Mouse (Mus musculus) urinary bladder, postnatal 36 days (tissue): ENCODE results near the gene Pomgnt1.

ENCODE experiments used
- DNase-seq, 2 experiments: peaks; one replicate each; pipeline ENCODE4 v3.0.0; 2022; ENCODE audit warnings: low spot score in 2 of 2, mixed read lengths in 1 of 2

The Pomgnt1 gene

GRCm38 (mm10) chr4:116173072-116173471, 49.4 kb downstream of the Pomgnt1 start, which contains the start of the genes 1700042G07Rik and Gm49337:
Gene 1700042G07Rik, plus strand, starts transcription at chr4:116173372.
Gene Gm49337, plus strand, starts transcription at chr4:116173384.
- no peak for DNase-seq

GRCm38 (mm10) chr4:116173752-116174151, 50.1 kb downstream of the Pomgnt1 start:
- DNase-seq = no peak

DNA sequence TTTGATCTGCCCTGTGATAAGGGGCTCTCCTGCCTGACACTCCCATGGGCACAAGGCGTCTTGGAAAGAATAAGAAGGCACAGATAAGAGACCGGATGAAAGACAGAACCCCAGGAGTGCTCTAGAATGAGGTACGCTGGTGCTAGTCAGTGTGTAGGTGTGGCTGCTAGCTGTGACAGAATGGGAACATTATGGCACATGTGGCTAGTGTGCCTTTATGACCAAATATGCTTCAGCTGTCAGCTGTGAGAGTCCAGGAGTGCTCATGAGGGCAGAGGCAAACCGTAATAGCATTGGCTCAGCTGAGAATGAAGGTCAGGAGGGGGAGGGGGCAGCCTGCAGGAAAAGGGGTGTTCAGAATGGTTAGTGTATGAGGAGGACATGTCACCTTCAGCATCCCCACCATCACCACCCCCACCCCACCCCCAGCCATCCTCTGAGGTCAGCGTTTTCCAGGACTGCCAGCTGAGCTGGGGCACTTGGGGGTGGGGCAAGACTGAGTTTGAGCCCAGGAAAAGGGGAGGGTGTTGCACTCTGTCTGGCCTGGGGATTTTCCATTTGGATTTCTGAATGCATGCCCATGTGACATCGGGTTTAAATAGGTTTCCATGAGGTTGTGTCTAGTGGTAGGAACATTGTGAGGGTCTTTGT, 51.0 kb downstream of the Pomgnt1 start:
- DNase-seq = no peak

GRCm38 (mm10) chr4:116175136-116175535, 51.5 kb downstream of the Pomgnt1 start:
- no peak for DNase-seq

DNA sequence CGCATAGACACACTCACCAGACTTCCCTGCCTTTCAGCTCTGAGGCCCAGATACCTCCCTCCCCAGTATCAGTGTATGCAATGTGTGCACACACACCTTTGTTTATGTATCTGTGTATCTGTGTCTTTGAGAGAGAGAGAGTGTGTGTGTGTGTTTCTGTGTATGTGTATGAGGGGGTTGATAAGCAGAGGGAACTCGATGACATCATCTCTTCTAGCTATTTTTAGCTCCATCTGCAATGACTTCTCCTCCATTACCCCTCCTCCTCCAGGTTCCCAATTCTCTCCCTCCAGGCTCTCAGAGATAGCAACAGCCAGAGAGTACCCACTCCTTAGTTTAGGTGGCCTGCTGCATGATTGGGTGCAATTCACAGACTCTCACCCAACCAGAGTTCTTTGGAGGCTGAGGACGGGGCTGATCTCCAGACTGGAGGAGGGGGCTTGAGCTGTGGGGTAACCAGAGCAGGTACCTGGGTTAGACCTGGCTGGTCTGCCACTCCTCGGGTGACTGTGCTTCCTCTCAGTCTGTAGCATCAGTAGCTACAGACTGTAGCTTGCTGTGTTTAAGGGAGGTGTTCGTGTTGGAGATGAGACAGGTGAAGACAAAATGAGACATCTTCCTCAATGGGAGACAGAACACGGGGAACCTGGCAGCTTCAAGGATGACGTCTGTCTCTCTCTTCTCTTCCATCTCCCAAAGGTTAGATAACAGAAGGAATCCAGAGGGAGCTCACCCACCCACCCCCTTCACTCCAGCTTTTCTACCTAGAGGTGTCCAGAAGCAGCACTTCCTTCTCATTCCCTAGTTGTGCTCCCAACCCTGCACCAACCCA, 52.3 kb downstream of the Pomgnt1 start:
- DNase-seq = no peak

DNA sequence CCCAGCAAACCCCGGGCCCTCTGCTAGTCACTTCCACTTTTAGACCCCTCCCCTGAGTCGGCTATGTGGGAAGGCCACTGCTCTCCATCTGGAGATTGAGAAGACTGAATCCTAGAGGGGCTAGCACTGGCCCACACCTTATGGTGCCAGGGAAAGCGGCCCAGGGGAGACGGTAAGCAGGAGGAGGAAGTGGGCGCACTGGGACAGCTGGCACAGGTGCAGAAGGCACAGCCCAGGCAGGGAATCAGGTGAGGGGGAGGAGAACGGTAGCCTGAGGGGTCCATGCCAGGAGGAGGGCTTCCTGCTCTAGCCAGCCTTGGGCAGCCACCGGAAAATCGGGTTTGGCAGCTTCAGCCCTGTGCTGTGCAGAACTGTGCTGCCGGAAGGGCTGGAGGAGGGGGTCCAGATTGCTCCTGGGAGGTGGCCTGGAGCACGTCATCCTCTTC, 52.9 kb downstream of the Pomgnt1 start:
- DNase-seq = peak; percentile 68 to 84

DNA sequence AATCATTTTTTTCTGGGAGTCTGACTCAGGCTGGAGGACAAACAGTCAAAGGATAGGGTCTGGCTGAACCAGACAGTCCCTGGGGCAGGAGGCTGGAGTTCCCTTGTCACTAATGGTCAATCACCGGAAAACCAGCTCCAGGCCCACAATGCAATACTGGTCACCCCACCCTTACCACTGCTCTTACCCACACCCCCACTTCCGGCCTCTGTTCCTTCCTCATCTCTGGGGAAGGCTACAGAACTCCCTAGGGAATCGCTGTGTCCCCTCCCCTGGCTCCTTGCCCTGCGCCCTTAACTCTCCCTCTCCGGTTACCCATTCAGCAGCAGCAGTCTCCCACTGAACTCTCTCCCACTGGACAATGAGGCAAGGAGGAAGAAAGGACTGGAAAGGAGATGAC, 53.5 kb downstream of the Pomgnt1 start:
- DNase-seq = peak in 1 of 2 experiments; percentile 63

- DNase-seq = no peak
These were observed 58.4 kb downstream of the Pomgnt1 start for GRCm38 (mm10) chr4:116182079-116182478.

DNA sequence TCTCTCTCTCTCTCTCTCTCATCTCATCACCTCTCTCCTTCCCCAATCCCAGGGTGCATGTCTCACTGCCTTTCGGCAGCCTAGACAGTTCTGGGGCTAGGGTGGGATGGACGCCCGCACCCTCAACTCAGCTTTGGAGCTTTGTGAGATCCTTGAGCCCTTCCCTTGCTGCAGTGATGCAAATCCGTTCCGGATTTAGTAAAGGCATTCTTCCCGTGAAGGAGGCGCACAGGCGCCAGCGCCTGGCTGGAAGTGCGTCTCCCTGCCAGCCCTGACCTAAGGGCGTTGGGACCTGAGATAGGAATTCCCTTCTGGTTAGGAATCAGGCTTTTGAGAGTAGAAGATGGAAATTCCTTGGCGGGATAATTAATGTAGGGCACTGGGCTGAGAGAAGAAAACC, 59.1 kb downstream of the Pomgnt1 start:
- no peak for DNase-seq

GRCm38 (mm10) chr4:116185083-116185482, 61.4 kb downstream of the Pomgnt1 start:
- no peak for DNase-seq

- DNase-seq = no peak
These were observed 68.7 kb downstream of the Pomgnt1 start for GRCm38 (mm10) chr4:116192286-116192835.

GRCm38 (mm10) chr4:116193583-116194383, 70.1 kb downstream of the Pomgnt1 start:
- no peak for DNase-seq

DNA sequence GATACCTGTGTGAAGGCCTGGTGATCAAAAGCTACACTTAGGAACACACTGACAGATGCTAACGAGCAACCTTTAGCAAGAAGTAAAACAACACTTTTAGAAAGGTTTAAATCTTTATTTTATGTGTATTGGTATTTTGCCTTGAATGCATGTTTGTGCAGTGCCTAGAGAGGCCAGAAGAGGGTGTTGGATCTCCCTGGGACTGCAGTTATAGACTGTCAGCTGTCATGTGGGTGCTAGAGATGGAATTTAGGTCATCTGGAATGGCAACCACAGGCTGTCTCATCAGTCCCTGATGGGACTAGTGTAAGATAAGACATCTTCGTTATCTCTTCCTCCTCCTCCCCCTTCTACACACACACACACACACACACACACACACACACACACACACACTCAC, 74.8 kb downstream of the Pomgnt1 start:
- no peak for DNase-seq

DNA sequence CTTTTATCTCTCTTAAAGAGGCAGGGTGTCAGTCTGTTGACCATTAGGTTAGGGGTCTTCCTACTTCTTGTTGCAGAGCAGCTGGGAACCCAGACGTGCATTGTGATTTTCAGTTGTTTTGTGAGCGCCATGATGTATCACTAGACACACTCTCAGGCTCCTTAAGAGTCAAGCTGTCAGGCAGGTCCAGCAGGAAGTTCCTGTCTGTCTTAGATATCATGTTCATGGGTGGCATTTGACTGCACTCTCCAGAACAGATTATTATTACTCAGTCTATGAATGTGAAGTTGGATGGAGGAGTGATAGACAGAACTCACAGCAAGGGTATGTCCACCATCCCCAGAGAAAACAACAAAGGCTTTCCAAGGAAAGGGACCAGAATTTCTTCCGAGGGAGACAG, 80.8 kb downstream of the Pomgnt1 start:
- peak in 1 of 2 experiments; percentile 24 for DNase-seq

GRCm38 (mm10) chr4:116206531-116206930, 82.9 kb downstream of the Pomgnt1 start:
- DNase-seq = no peak

- no peak for DNase-seq
These were observed 85.3 kb downstream of the Pomgnt1 start for GRCm38 (mm10) chr4:116208891-116209290.
